Mouse (Mus musculus) liver, postnatal 0 days (tissue): ENCODE measurements at regions not wholly inside any gene's neighbourhood (a gene's known extent, or its start where the extent isn't known, plus 50 kb on each side); places are given as distances from the start of the nearest gene placed in this dataset.

Source experiments
- CTCF ChIP-seq: sonication (generic); IDR thresholded peaks from 2 replicates; pipeline ENCODE4 v1.5.1; 2016; ENCODE audit warnings: antibody characterized with exemption, low read depth
- EP300 ChIP-seq: IDR thresholded peaks from 2 replicates; pipeline ENCODE4 v1.6.1; 2016; ENCODE audit warnings: antibody characterized with exemption, low read depth, mild to moderate bottlenecking

DNA sequence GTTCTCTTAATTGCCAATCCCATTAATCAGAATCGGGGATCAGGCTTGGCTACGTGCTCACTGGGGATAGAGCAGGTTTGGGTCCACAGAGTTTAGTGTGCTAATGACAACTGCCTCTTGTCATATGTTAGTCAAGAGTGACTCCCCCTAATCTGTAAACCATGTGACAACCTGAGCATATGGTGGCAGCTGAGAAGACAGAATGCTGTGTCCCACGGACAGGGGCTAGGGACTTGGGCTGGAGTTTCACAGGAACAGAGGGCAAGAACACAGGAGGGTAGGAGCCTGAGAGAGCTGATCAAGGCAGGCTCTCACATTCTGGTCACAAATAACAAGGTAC lies 265.5 kb downstream of the Cmpk2 start:
- TF ChIP-seq CTCF (no peak), EP300 (no peak)
